Mouse (Mus musculus) neural tube, postnatal 0 days (tissue): ENCODE data around the gene Anln. TPM values are rescaled to one million over a fixed set of nuclear protein-coding genes. Genes with fewer than 3 reads are reported as not detected.

Source experiments
- polyA plus RNA-seq: library from polyadenylated mRNA; unstranded; fragments of >200 nt; fragmentation: Nextera tagmentation; extraction: Ambion mirVana; gene quantifications from 2 replicates; pipeline ENCODE4 v1.2.1, GENCODE M21; 2015

Anln gene
- 2.3 and 2.8 TPM in 2 replicates for polyA plus RNA-seq

DNA sequence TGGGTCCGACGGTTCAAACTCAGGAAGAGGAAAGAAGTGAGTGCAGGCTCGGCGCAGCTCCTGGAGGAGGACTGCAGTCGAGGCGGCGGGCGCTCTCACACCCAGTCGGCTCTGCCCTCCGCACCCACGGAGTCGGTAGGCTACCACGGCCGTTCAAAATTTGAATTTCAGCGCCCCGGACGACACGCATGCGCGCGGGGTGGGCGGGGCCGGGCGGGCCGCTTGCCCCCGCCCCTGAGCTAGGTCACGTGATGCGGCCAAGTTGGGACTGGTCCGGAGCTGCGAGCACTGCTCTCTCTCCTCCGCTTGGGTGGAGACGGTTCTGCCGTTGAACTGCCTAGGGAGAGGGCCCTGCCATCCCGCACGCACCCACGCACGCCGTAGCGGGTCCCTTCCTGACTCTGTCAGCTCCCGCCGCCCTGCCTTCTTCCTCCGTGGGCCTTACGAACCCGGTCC is at the start of gene Anln:
TSS of gene Anln (minus strand) at position 168 of the 456 bp plus-strand sequence.

DNA sequence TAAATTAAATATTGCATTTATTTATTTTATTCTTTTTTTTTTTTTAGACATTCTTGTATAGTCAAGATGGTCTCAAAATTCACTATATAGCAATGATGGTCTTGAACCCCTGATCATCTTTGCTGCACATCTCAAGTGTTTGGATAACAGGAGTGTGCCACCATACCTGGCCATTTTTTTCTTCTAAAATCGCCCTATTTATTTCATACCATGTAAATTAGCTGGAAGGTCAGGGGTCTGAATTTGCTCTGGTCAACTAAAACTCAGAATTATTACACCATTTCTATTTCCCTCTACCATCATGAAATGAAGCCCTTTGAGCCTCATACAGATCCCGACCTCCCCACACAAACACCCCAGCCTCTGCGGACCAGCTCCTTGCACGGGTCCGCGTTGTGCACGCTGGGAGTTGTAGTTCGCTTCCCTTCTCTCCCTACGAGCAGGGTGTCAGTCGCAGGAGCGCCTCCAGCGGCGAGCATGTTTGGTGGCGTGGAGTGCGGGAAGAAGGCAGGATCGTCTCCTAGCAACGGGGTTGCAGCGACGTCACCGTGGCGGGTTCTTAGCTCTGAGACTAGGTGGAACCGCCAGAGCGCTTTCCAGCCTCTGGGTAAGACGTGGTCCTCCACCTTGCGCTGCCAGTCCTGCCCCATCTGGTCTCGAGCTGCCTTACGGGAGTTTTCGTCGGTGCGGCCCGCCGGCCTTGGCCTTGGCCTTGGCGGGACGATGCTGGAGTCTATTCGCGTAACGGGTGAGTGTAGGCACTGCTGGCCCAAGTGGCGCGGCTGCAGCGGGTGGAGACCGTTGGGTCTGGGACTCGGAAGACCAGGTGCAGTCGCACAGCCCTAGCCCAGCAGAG is 22.2 kb upstream of the Anln start, which contains the start of gene 9530077C05Rik:
TSS of gene 9530077C05Rik (plus strand) at position 512 of the 856 bp plus-strand sequence.

DNA sequence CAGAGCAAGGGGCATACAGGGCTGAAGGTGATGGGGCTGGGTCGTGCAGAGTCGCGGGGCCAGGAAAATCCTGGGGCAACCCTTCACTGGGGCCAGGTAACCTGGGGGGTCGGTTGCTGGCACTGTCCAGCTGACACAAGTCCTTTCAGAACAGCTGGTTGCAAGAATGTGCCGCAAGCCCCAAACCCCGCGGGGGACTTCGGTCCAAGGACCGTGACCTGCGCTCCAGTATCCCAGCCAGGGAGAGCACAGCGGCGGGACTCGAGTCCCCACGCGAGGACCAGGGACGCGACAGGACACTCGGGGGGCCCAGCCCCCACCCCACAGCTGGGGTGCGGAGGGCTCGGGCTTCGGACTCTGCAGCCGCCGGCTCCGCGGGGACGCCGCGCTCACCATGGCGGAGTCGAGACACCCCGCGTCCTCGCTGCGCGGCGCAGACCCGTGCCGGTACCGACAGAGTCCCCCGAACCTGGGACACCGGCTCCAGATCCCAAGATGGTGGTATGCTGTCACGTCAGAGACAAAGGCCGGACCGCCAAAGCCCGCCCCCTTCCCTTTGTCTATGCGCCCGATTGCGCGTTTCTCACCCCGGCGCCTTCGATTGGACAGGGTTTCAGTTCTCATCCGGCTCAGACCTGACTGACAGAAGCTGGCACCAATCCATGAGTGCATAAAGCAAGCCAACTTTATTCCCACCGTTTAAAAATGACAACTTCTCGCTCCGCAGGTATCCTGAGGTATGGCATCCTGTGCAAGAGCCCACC is 81.7 kb downstream of the Anln start, which contains the start of gene Zfp810:
TSS of gene Zfp810 (minus strand) at position 493 of the 764 bp plus-strand sequence.

Other genes starting within 250 kb of the Anln start
- gene Pigyl, start 232.3 kb downstream of the Anln start, polyA plus RNA-seq, result 109 and 121 TPM in 2 replicates
- 0.27 and 0.32 TPM in 2 replicates for gene Zfp872, start 201.1 kb downstream of the Anln start, polyA plus RNA-seq
- gene Zfp809, start 163.5 kb downstream of the Anln start, polyA plus RNA-seq, result 9.5 and 12.0 TPM in 2 replicates
- gene Zfp599, start 129.3 kb downstream of the Anln start, polyA plus RNA-seq, result 4.3 and 4.8 TPM in 2 replicates
- gene Zfp810, start 81.5 kb downstream of the Anln start, polyA plus RNA-seq, result 17.0 and 21.7 TPM in 2 replicates
- gene 9530077C05Rik, start 22.3 kb upstream of the Anln start, polyA plus RNA-seq, result 13.8 and 14.0 TPM in 2 replicates
- gene Gm17545, start 65.1 kb upstream of the Anln start, polyA plus RNA-seq, result not detected in 2 replicates
- 89.9 and 97.6 TPM in 2 replicates for gene Rp9, start 80.6 kb upstream of the Anln start, polyA plus RNA-seq
- 13.0 and 16.7 TPM in 2 replicates for gene Bbs9, start 86.5 kb upstream of the Anln start, polyA plus RNA-seq